17 mouse cellular contexts compared by ENCODE assay signal in the genomic region with DNA sequence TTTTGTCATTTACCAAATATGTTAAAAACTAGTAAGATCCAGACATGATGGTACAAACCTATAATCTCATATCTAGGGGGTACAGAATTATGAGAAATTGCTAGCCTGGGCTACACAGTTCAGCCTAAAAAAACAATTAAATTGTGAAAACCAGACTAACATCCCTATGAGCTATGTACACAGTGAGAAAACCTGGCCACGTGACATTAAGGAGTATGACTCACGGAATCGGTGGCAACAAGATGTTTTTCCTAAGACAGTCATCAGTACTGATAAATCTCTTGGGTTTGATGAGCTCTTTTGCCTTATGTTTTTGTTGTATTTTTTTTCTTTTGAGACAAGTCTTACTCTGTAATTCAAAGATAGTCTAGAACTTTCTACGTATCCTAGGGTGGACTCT.
"Had no signal": no experiment of that assay in that cellular context is flagged by ENCODE, and none has a peak within 500 bp of the region (broad histone marks: within the 10 kb centered on the region; RNA-seq: fewer than 3 reads in every experiment).

No protein-coding gene starts in this region.

- H3K4me1 ChIP-seq: midbrain, embryonic 10.5 days; midbrain, embryonic 13.5 days; neural tube, embryonic 13.5 days; neural tube, embryonic 15.5 days had no signal

- H3K27me3 ChIP-seq: midbrain, embryonic 13.5 days; neural tube, embryonic 13.5 days; neural tube, embryonic 15.5 days had no signal

- H3K9me3 ChIP-seq: midbrain, embryonic 10.5 days; midbrain, embryonic 13.5 days; neural tube, embryonic 13.5 days; neural tube, embryonic 15.5 days had no signal

- ATAC-seq: midbrain, embryonic 13.5 days; midbrain, embryonic 16.5 days had no signal

- DNase-seq: lung, adult 18-20 months; lung, embryonic 14.5 days; lung, postnatal 10 days; lung, postnatal 4 days; retina, postnatal 1 day; right cerebral cortex, adult 18-20 months; right cerebral cortex, postnatal 25 days; right cerebral cortex, postnatal 4 days; spleen, adult 18-20 months; thymus, adult 18-20 months; thymus, postnatal 14 days; thymus, postnatal 36 days had no signal

- H3K9ac ChIP-seq: lung, embryonic 14.5 days; midbrain, embryonic 13.5 days; neural tube, embryonic 13.5 days; neural tube, embryonic 15.5 days had no signal

- H3K27ac ChIP-seq: midbrain, embryonic 10.5 days; midbrain, embryonic 13.5 days; neural tube, embryonic 13.5 days; neural tube, embryonic 15.5 days had no signal

- H3K4me2 ChIP-seq: lung, embryonic 14.5 days; midbrain, embryonic 13.5 days; neural tube, embryonic 13.5 days; neural tube, embryonic 15.5 days had no signal

- H3K4me3 ChIP-seq: midbrain, embryonic 10.5 days; midbrain, embryonic 13.5 days; neural tube, embryonic 13.5 days; neural tube, embryonic 15.5 days had no signal

- H3K36me3 ChIP-seq: midbrain, embryonic 10.5 days; midbrain, embryonic 13.5 days; neural tube, embryonic 13.5 days; neural tube, embryonic 15.5 days had no signal
